Mouse (Mus musculus) WW6 (cell line): ENCODE data around the gene Dnajc11.

Experiments used
- DNase-seq: peaks from one replicate; pipeline ENCODE4 v3.0.0-alpha.2; 2013; ENCODE audit warnings: low read depth, low spot score

The Dnajc11 gene

GRCm38 (mm10) chr4:151985886-151986285, 52.4 kb downstream of the Dnajc11 start:
- no peak for DNase-seq

- DNase-seq = no peak
Observed at GRCm38 (mm10) chr4:151986650-151987049, 53.2 kb downstream of the Dnajc11 start.

- no peak for DNase-seq
Observed at GRCm38 (mm10) chr4:151988014-151988341, 54.5 kb downstream of the Dnajc11 start.

- no peak for DNase-seq
Observed at GRCm38 (mm10) chr4:151988342-151989109, 55.0 kb downstream of the Dnajc11 start, which contains the start of gene Thap3. TSS of gene Thap3 (minus strand) at chr4:151988997.

- no peak for DNase-seq
Observed at GRCm38 (mm10) chr4:151989110-151989488, 55.6 kb downstream of the Dnajc11 start.

- DNase-seq = no peak
Observed at GRCm38 (mm10) chr4:151992091-151992490, 58.6 kb downstream of the Dnajc11 start.

GRCm38 (mm10) chr4:151993035-151993434, 59.5 kb downstream of the Dnajc11 start:
- DNase-seq = no peak

- DNase-seq = no peak
Observed at GRCm38 (mm10) chr4:151994228-151995171, 61.0 kb downstream of the Dnajc11 start.

GRCm38 (mm10) chr4:151995371-151996172, 62.1 kb downstream of the Dnajc11 start:
- DNase-seq = no peak

- peak; percentile 97 for DNase-seq
Observed at GRCm38 (mm10) chr4:151996173-151996950, 62.9 kb downstream of the Dnajc11 start, which contains the start of gene Phf13. TSS of gene Phf13 (minus strand) at chr4:151996258.

GRCm38 (mm10) chr4:151996951-151997222, 63.4 kb downstream of the Dnajc11 start:
- no peak for DNase-seq

GRCm38 (mm10) chr4:151997701-151998100, 64.2 kb downstream of the Dnajc11 start:
- no peak for DNase-seq

- DNase-seq = no peak
Observed at GRCm38 (mm10) chr4:151999481-151999880, 66.0 kb downstream of the Dnajc11 start.

GRCm38 (mm10) chr4:152000906-152001305, 67.4 kb downstream of the Dnajc11 start:
- no peak for DNase-seq

- DNase-seq = no peak
Observed at GRCm38 (mm10) chr4:152001335-152001734, 67.8 kb downstream of the Dnajc11 start.

- DNase-seq = no peak
Observed at GRCm38 (mm10) chr4:152002063-152002462, 68.6 kb downstream of the Dnajc11 start.

- no peak for DNase-seq
Observed at GRCm38 (mm10) chr4:152006137-152006536, 72.6 kb downstream of the Dnajc11 start.

GRCm38 (mm10) chr4:152006812-152007211, 73.3 kb downstream of the Dnajc11 start:
- no peak for DNase-seq

- DNase-seq = no peak
Observed at GRCm38 (mm10) chr4:152007481-152008147, 74.1 kb downstream of the Dnajc11 start.

GRCm38 (mm10) chr4:152008148-152008500, 74.6 kb downstream of the Dnajc11 start:
- DNase-seq = no peak

GRCm38 (mm10) chr4:152008622-152009075, 75.2 kb downstream of the Dnajc11 start, which contains the start of gene Klhl21:
TSS of gene Klhl21 (plus strand) at chr4:152008803.
- peak; percentile 84 for DNase-seq
